Mouse (Mus musculus) liver, postnatal 0 days (tissue): ENCODE measurements around the gene Tbxas1.
A peak's percentile ranks its signal among the peaks of the same experiment; 100 is the strongest.

Source experiments
- CTCF ChIP-seq: sonication (generic); IDR thresholded peaks from 2 replicates; pipeline ENCODE4 v1.5.1; 2016; ENCODE audit warnings: antibody characterized with exemption, low read depth
- EP300 ChIP-seq: IDR thresholded peaks from 2 replicates; pipeline ENCODE4 v1.6.1; 2016; ENCODE audit warnings: antibody characterized with exemption, low read depth, mild to moderate bottlenecking

DNA sequence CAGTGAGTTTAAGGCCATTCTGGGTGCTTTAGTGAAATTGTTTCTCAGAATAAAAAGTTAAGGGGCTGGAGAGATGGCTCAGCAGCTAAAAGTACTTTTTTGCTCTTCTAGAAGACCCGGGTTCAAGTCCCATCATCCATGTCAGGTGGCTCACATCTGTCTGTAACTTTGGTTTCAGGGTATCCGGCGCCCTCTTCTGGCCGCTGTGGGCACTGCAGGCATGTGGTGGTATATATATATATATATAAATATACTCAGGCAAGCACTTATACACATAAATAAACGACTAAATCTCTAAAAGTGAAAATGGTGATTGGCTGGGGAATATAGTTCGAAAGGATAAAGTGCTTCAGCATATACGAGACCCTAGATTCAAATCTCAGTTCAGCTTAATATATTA lies 143.6 kb downstream of the Tbxas1 start:
- TF ChIP-seq CTCF (peak; percentile 69), EP300 (no peak)
